Mouse (Mus musculus): ENCODE measurements around the gene Kctd15. TPM values are rescaled to one million over a fixed set of nuclear protein-coding genes. Genes with fewer than 3 reads are reported as not detected.

Gene Kctd15
- polyA plus RNA-seq, 1 experiment from 2014 or later: 3.2 TPM

- Histone ChIP-seq H3K9me3 (replicated peaks; ENCODE audit: control insufficient read depth, low read length) (no peaks in the 10 kb centered on the region), H3K4me3 (ENCODE audit: low read length) (peak overlapping the region; percentile 82), H3K4me1 (ENCODE audit: control insufficient read depth, insufficient read depth, low read length) (peaks cover 12% of the 10 kb centered on the region; the same call in 1 of the 2 replicates), H3K9ac (ENCODE audit: low read length) (peak overlapping the region; percentile 83), H3K27me3 (ENCODE audit: control insufficient read depth, insufficient read depth, low read length) (peaks cover 7% of the 10 kb centered on the region; the same call in 1 of the 2 replicates), H3K27ac (ENCODE audit: low read length) (peak overlapping the region; percentile 74), H3K36me3 (ENCODE audit: control insufficient read depth, insufficient read depth) (peaks cover under 1% of the 10 kb centered on the region; the same call in 1 of the 2 replicates), H3K4me2 (ENCODE audit: low read depth, low read length) (peak overlapping the region; percentile 74)
- under 1% methylated on average over 50 of the region's 81 CpGs for WGBS
- ATAC-seq (replicated peaks; ENCODE audit: extremely low read depth, insufficient read depth, low FRiP score): peak; percentile 10
Observed at GRCm38 (mm10) chr7:34654441-34655085, 2.0 kb downstream of the Kctd15 start.

- peak; percentile 16; the same call in 1 of the 2 replicates for ATAC-seq (replicated peaks; ENCODE audit: extremely low read depth, insufficient read depth, low FRiP score)
- H3K9ac ChIP-seq (ENCODE audit: low read length): peak overlapping the region; percentile 83
- H3K36me3 ChIP-seq (ENCODE audit: control insufficient read depth, insufficient read depth): peaks cover 3% of the 10 kb centered on the region; the same call in 1 of the 2 replicates
- H3K4me2 ChIP-seq (ENCODE audit: low read depth, low read length): peak overlapping the region; percentile 74
- H3K27me3 ChIP-seq (ENCODE audit: control insufficient read depth, insufficient read depth, low read length): peaks cover 7% of the 10 kb centered on the region; the same call in 1 of the 2 replicates
- H3K27ac ChIP-seq (ENCODE audit: low read length): peak overlapping the region; percentile 74
- peaks cover 12% of the 10 kb centered on the region; the same call in 1 of the 2 replicates for H3K4me1 ChIP-seq (ENCODE audit: control insufficient read depth, insufficient read depth, low read length)
- under 1% methylated on average over 56 of the region's 64 CpGs for WGBS
- H3K9me3 ChIP-seq (replicated peaks; ENCODE audit: control insufficient read depth, low read length): no peaks in the 10 kb centered on the region
- H3K4me3 ChIP-seq (ENCODE audit: low read length): peak overlapping the region; percentile 82
Observed at GRCm38 (mm10) chr7:34653731-34654440, 2.6 kb downstream of the Kctd15 start.

- H3K36me3 ChIP-seq (ENCODE audit: control insufficient read depth, insufficient read depth): peaks cover 4% of the 10 kb centered on the region; the same call in 1 of the 2 replicates
- peak overlapping the region; percentile 43; the same call in 1 of the 2 replicates for H3K27ac ChIP-seq (ENCODE audit: low read length)
- peak overlapping the region; percentile 60 for H3K9ac ChIP-seq (ENCODE audit: low read length)
- peaks cover 5% of the 10 kb centered on the region; the same call in 1 of the 2 replicates for H3K27me3 ChIP-seq (ENCODE audit: control insufficient read depth, insufficient read depth, low read length)
- no peak for ATAC-seq (replicated peaks; ENCODE audit: extremely low read depth, insufficient read depth, low FRiP score)
- H3K4me1 ChIP-seq (ENCODE audit: control insufficient read depth, insufficient read depth, low read length): peaks cover 12% of the 10 kb centered on the region; the same call in 1 of the 2 replicates
- 2% methylated on average over 48 of the region's 48 CpGs for WGBS
- no peaks in the 10 kb centered on the region for H3K9me3 ChIP-seq (replicated peaks; ENCODE audit: control insufficient read depth, low read length)
- peak overlapping the region; percentile 74 for H3K4me2 ChIP-seq (ENCODE audit: low read depth, low read length)
- H3K4me3 ChIP-seq (ENCODE audit: low read length): peak overlapping the region; percentile 82
Observed at GRCm38 (mm10) chr7:34652751-34653502, 3.6 kb downstream of the Kctd15 start.

DNA sequence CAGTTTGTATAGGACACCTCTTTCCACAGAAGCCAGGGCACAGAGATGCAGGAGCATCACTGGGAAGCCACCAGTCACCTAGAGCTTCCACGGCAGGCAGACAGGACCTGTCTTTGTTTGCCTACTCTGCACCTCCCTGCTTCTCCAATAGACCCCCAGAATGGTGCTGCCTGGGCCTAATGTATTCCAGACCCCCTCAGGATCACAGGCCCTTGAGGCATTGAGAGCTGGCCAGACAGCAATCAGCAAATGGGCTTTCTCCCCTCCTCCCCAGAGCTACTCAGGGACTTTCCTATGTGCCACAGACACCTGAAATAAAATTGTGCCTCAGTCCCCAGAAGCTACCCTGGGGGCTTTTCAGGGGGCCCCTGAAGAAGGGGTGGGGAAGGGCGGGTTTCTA, 5.2 kb downstream of the Kctd15 start:
- no peak for ATAC-seq (replicated peaks; ENCODE audit: extremely low read depth, insufficient read depth, low FRiP score)
- no peak overlapping the region for H3K27ac ChIP-seq (ENCODE audit: low read length)
- no peaks in the 10 kb centered on the region for H3K9me3 ChIP-seq (replicated peaks; ENCODE audit: control insufficient read depth, low read length)
- H3K4me3 ChIP-seq (ENCODE audit: low read length): no peak overlapping the region
- H3K4me1 ChIP-seq (ENCODE audit: control insufficient read depth, insufficient read depth, low read length): peaks cover 12% of the 10 kb centered on the region; the same call in 1 of the 2 replicates
- WGBS: 82% methylated on average over 2 of the region's 2 CpGs
- H3K9ac ChIP-seq (ENCODE audit: low read length): no peak overlapping the region
- H3K27me3 ChIP-seq (ENCODE audit: control insufficient read depth, insufficient read depth, low read length): peaks cover 5% of the 10 kb centered on the region; the same call in 1 of the 2 replicates
- H3K36me3 ChIP-seq (ENCODE audit: control insufficient read depth, insufficient read depth): peaks cover 4% of the 10 kb centered on the region; the same call in 1 of the 2 replicates
- no peak overlapping the region for H3K4me2 ChIP-seq (ENCODE audit: low read depth, low read length)

- H3K4me1 ChIP-seq (ENCODE audit: control insufficient read depth, insufficient read depth, low read length): no peaks in the 10 kb centered on the region
- no peak overlapping the region for H3K27ac ChIP-seq (ENCODE audit: low read length)
- H3K4me2 ChIP-seq (ENCODE audit: low read depth, low read length): no peak overlapping the region
- no peak overlapping the region for H3K9ac ChIP-seq (ENCODE audit: low read length)
- H3K9me3 ChIP-seq (replicated peaks; ENCODE audit: control insufficient read depth, low read length): no peaks in the 10 kb centered on the region
- H3K27me3 ChIP-seq (ENCODE audit: control insufficient read depth, insufficient read depth, low read length): peaks cover 2% of the 10 kb centered on the region; the same call in 1 of the 2 replicates
- WGBS: 35% methylated on average over 9 of the region's 9 CpGs
- no peak overlapping the region for H3K4me3 ChIP-seq (ENCODE audit: low read length)
- peaks cover 4% of the 10 kb centered on the region; the same call in 1 of the 2 replicates for H3K36me3 ChIP-seq (ENCODE audit: control insufficient read depth, insufficient read depth)
- ATAC-seq (replicated peaks; ENCODE audit: extremely low read depth, insufficient read depth, low FRiP score): no peak
Observed at GRCm38 (mm10) chr7:34647052-34647451, 9.5 kb downstream of the Kctd15 start.

DNA sequence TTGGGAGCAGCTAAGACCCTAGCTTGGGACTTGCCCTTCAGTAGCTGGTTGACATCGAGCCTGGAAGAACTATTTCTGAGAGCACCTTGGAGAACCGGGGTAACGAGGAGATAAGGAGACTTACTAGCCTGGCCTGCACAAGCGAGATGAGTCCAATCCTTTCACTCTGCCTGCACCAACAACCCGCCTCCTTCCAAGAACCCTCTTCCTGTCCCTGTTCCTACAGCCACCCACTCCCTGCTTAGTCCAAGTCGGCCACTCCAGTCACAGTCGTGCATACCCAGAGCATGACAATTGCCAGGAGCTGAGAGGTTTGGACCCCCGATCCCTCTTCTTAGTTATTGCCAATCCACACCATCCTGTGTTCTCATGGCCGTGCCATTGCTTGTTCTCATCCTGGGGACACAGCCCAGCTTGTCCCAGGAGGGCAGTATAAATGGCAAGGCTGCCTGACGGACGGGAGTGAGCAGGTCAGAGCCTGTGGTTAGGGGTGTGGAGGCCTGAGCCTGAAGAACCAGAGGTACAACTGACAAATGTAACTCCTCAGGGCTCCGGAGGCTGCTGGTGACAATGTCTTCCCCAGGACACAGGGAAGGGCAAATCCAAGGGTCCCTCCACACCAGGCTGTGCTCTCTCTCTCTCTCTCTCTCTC, 10.3 kb downstream of the Kctd15 start:
- WGBS: 71% methylated on average over 12 of the region's 12 CpGs
- Histone ChIP-seq H3K9me3 (replicated peaks; ENCODE audit: control insufficient read depth, low read length) (no peaks in the 10 kb centered on the region), H3K4me1 (ENCODE audit: control insufficient read depth, insufficient read depth, low read length) (no peaks in the 10 kb centered on the region), H3K27ac (ENCODE audit: low read length) (no peak overlapping the region), H3K27me3 (ENCODE audit: control insufficient read depth, insufficient read depth, low read length) (peaks cover under 1% of the 10 kb centered on the region; the same call in 1 of the 2 replicates), H3K4me2 (ENCODE audit: low read depth, low read length) (no peak overlapping the region), H3K4me3 (ENCODE audit: low read length) (no peak overlapping the region), H3K36me3 (ENCODE audit: control insufficient read depth, insufficient read depth) (peaks cover 4% of the 10 kb centered on the region; the same call in 1 of the 2 replicates), H3K9ac (ENCODE audit: low read length) (no peak overlapping the region)
- ATAC-seq (replicated peaks; ENCODE audit: extremely low read depth, insufficient read depth, low FRiP score): no peak

GRCm38 (mm10) chr7:34645623-34646022, 10.9 kb downstream of the Kctd15 start:
- H3K36me3 ChIP-seq (ENCODE audit: control insufficient read depth, insufficient read depth): peaks cover 4% of the 10 kb centered on the region; the same call in 1 of the 2 replicates
- no peaks in the 10 kb centered on the region for H3K27me3 ChIP-seq (ENCODE audit: control insufficient read depth, insufficient read depth, low read length)

DNA sequence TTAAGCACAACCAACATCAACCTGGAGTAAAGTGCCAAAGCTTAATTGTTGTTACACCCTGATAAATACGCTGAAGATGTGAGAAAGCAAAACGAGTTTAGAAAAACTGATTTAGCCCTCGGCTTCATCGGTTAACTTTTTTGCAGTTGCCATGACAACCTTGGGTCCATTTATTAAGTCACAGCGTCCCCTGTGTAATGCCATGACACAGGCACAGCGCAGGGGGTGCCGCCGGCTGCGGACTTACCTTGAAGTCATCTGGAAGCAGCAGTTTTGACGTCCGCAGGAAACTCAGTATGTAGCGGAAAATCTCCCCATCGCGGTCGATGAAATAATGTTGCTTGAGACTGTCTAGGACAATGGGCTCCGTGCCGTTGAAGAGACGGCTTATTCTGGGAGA, 11.9 kb downstream of the Kctd15 start:
- ATAC-seq (replicated peaks; ENCODE audit: extremely low read depth, insufficient read depth, low FRiP score): no peak
- peaks cover 4% of the 10 kb centered on the region; the same call in 1 of the 2 replicates for H3K36me3 ChIP-seq (ENCODE audit: control insufficient read depth, insufficient read depth)
- H3K9ac ChIP-seq (ENCODE audit: low read length): no peak overlapping the region
- WGBS: 87% methylated on average over 18 of the region's 18 CpGs
- no peaks in the 10 kb centered on the region for H3K27me3 ChIP-seq (ENCODE audit: control insufficient read depth, insufficient read depth, low read length)
- no peaks in the 10 kb centered on the region for H3K4me1 ChIP-seq (ENCODE audit: control insufficient read depth, insufficient read depth, low read length)
- H3K27ac ChIP-seq (ENCODE audit: low read length): no peak overlapping the region
- no peaks in the 10 kb centered on the region for H3K9me3 ChIP-seq (replicated peaks; ENCODE audit: control insufficient read depth, low read length)
- H3K4me2 ChIP-seq (ENCODE audit: low read depth, low read length): no peak overlapping the region
- H3K4me3 ChIP-seq (ENCODE audit: low read length): no peak overlapping the region

More at GRCm38 (mm10) chr7:34645623-34646022, 10.9 kb downstream of the Kctd15 start:
- no peak for ATAC-seq (replicated peaks; ENCODE audit: extremely low read depth, insufficient read depth, low FRiP score)
- no peak overlapping the region for H3K27ac ChIP-seq (ENCODE audit: low read length)
- no peak overlapping the region for H3K4me3 ChIP-seq (ENCODE audit: low read length)
- H3K9ac ChIP-seq (ENCODE audit: low read length): no peak overlapping the region
- WGBS: 86% methylated on average over 2 of the region's 2 CpGs
- no peaks in the 10 kb centered on the region for H3K9me3 ChIP-seq (replicated peaks; ENCODE audit: control insufficient read depth, low read length)
- no peak overlapping the region for H3K4me2 ChIP-seq (ENCODE audit: low read depth, low read length)
- no peaks in the 10 kb centered on the region for H3K4me1 ChIP-seq (ENCODE audit: control insufficient read depth, insufficient read depth, low read length)
